7 mouse cellular contexts compared by ENCODE assay signal in genomic region chr6:47943021-47943691, GRCm38 (mm10). TPM values are rescaled to one million over a fixed set of nuclear protein-coding genes. Genes with fewer than 3 reads are reported as not detected.
DNase-seq lines count a peak whose midpoint lies in the region; ATAC-seq lines count a peak whose summit lies in the region.

No protein-coding gene starts in this region.

- peak; percentile 43 to 47 for DNase-seq in adrenal gland, postnatal 4 days (ENCODE audit: low spot score in 2 of 2)
- DNase-seq in embryonic facial prominence, embryonic 11.5 days (ENCODE audit: low spot score) = peak; percentile 75
- peak; percentile 65 to 75 for DNase-seq in heart, adult 18-20 months
- peak; percentile 56 for DNase-seq in kidney, adult 11 months
- peak; percentile 85 for DNase-seq in liver
- DNase-seq in spleen, postnatal 14 days (ENCODE audit: low spot score in 2 of 2) = peak; percentile 50 to 65

- peak overlapping the region; percentile 90 for H3K4me2 ChIP-seq in embryonic facial prominence, embryonic 11.5 days (ENCODE audit: low read depth, low read length)
- H3K4me2 ChIP-seq in midbrain, embryonic 16.5 days (ENCODE audit: low read length) = peak overlapping the region; percentile 78

- H3K36me3 ChIP-seq in embryonic facial prominence, embryonic 11.5 days (replicated peaks; ENCODE audit: control insufficient read depth, insufficient read depth, low read depth, low read length) = no peaks in the 10 kb centered on the region
- H3K36me3 ChIP-seq in midbrain, embryonic 16.5 days (ENCODE audit: control insufficient read depth, insufficient read depth, low read length) = no peaks in the 10 kb centered on the region

- H3K9ac ChIP-seq in embryonic facial prominence, embryonic 11.5 days (replicated peaks; ENCODE audit: low read length) = peak overlapping the region; percentile 93
- H3K9ac ChIP-seq in midbrain, embryonic 16.5 days (ENCODE audit: low read depth, low read length) = peak overlapping the region; percentile 69

- no peaks in the 10 kb centered on the region for H3K9me3 ChIP-seq in embryonic facial prominence, embryonic 11.5 days (replicated peaks; ENCODE audit: control insufficient read depth, low read length)
- H3K9me3 ChIP-seq in midbrain, embryonic 16.5 days (replicated peaks; ENCODE audit: control insufficient read depth, low read length, poor library complexity, severe bottlenecking) = no peaks in the 10 kb centered on the region

- no peaks in the 10 kb centered on the region for H3K27me3 ChIP-seq in embryonic facial prominence, embryonic 11.5 days (ENCODE audit: control insufficient read depth, insufficient read depth, low read length)
- H3K27me3 ChIP-seq in midbrain, embryonic 16.5 days (ENCODE audit: control insufficient read depth, insufficient read depth, low read depth, low read length) = no peaks in the 10 kb centered on the region

- ATAC-seq in embryonic facial prominence, embryonic 11.5 days (replicated peaks; ENCODE audit: insufficient number of reproducible peaks, low FRiP score, low TSS enrichment, low read depth) = peak; percentile 83
- ATAC-seq in midbrain, embryonic 16.5 days = peak; percentile 89

- H3K4me3 ChIP-seq in embryonic facial prominence, embryonic 11.5 days (ENCODE audit: low read depth, low read length) = peak overlapping the region; percentile 45
- peak overlapping the region; percentile 45 for H3K4me3 ChIP-seq in midbrain, embryonic 16.5 days (ENCODE audit: low read depth, low read length)

- WGBS in embryonic facial prominence, embryonic 11.5 days = 9% methylated on average over 64 of the region's 64 CpGs
- 8% methylated on average over 61 of the region's 64 CpGs for WGBS in midbrain, embryonic 16.5 days

- no peaks in the 10 kb centered on the region for H3K4me1 ChIP-seq in embryonic facial prominence, embryonic 11.5 days (ENCODE audit: control insufficient read depth, insufficient read depth, low read length)
- H3K4me1 ChIP-seq in midbrain, embryonic 16.5 days (ENCODE audit: control insufficient read depth, insufficient read depth, low read length) = peaks cover 7% of the 10 kb centered on the region; the same call in 1 of the 2 replicates

- H3K27ac ChIP-seq in embryonic facial prominence, embryonic 11.5 days (replicated peaks; ENCODE audit: low read depth, low read length) = no peak overlapping the region
- H3K27ac ChIP-seq in midbrain, embryonic 16.5 days (ENCODE audit: low read length) = peak overlapping the region; percentile 50; the same call in 1 of the 2 replicates

RNA-seq across cellular contexts. Expression of gene Zfp956, which starts 10.0 kb away (rescaled TPM):
- total RNA-seq in adrenal gland, postnatal 4 days (2021) = 10 to 100 TPM; 16.3 to 19.0 TPM
- 7.2 and 8.0 TPM in 2 replicates for polyA plus RNA-seq in embryonic facial prominence, embryonic 11.5 days (2014; fragmentation: Nextera tagmentation; extraction: Ambion mirVana)
- 1 to 10 TPM; 1.6 to 1.9 TPM for total RNA-seq in heart, adult 18-20 months (2021)
- polyA plus RNA-seq in midbrain, embryonic 16.5 days (2015; fragmentation: Nextera tagmentation; extraction: Ambion mirVana) = 25.9 and 26.3 TPM in 2 replicates

RNA-seq across cellular contexts. Expression of gene Zfp212, which starts 22.9 kb away (rescaled TPM):
- total RNA-seq in adrenal gland, postnatal 4 days (2021) = 10 to 100 TPM; 26.6 to 26.8 TPM
- polyA plus RNA-seq in embryonic facial prominence, embryonic 11.5 days (2014; fragmentation: Nextera tagmentation; extraction: Ambion mirVana) = 13.6 and 14.0 TPM in 2 replicates
- total RNA-seq in heart, adult 18-20 months (2021) = 1 to 10 TPM; 7.4 to 8.8 TPM
- 17.7 and 20.5 TPM in 2 replicates for polyA plus RNA-seq in midbrain, embryonic 16.5 days (2015; fragmentation: Nextera tagmentation; extraction: Ambion mirVana)

Comparison
In these comparisons a context has a peak if more than half of its experiments do, and no peak if none do; other contexts are left out.
1. RNA of gene Zfp956, which starts 10.0 kb away (total RNA-seq): 16.3 to 19.0 TPM in adrenal gland, postnatal 4 days; 1.6 to 1.9 TPM in heart, adult 18-20 months; every median in the first group is over 4 times any median in the second.
2. Peak in every context shown above with its lines, with median percentiles within 50 percentile points of each other: DNase-seq.